ENCODE assay signal across 8 mouse cellular contexts in the genomic region with DNA sequence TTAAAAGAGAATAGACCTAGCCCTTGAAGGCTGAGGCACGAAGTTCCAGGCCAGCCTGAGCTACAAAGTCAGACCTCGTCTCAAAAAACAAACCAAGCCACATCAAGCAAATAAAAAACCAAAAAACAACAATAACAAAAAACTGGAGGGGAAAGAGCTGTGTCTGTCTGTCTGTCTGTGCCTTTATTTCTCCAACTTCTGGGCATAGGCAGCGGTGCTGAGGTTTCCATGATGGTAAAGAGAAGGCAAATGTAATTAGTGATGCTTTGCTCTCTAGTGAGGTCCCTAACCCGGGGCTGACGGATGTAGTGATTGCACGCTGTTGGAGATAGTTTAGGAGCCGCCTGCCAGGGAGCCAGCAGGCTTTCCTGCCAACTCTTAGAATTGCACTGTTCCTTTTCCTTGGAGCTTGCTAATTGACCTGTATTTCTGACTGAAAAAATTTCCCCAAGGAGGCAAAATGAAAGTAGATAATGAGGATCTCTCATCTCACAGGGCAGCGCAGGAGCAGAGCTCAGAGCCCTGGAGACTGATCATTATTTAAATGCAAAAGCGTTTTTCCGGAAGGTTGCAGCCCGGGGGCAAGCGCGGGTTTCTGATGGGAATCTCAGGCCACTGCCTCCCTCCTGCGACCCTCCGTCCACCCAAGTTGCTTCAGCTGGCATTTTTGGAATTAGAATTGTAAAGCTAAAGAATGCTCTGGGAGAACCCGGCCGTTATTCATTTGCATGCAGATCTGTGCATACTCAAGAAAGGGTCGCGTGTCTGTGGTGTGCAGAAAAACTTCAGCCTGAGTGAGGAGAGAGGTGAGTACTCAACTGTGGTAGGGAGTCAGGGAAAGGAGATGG. TPM values are rescaled to one million over a fixed set of nuclear protein-coding genes. Genes with fewer than 3 reads are reported as not detected.
A peak's percentile ranks its signal among the peaks of the same experiment; 100 is the strongest.
DNase-seq lines count a peak whose midpoint lies in the region; ATAC-seq and TF ChIP-seq lines count a peak whose summit lies in the region.

No protein-coding gene starts in this region.

- peak overlapping the region; percentile 65 for H3K9ac ChIP-seq in heart, adult 2 months (ENCODE audit: low read depth, low read length)
- peak overlapping the region; percentile 46 for H3K9ac ChIP-seq in MEL (ENCODE audit: control insufficient read depth, low read depth, low read length, poor library complexity, severe bottlenecking)
- 0 out of 2 replicates have a peak overlapping the region, but pooled peaks have one; percentile 2 for H3K9ac ChIP-seq in forebrain, postnatal 0 days

- intact Hi-C loops in heart, adult 2 months (cut with DNase I), result no loop called here

- no peak for TF ChIP-seq RAD21 in MEL (IDR thresholded peaks at IDR 0.05; ENCODE audit: low read depth, low read length)

- peak overlapping the region; percentile 37 for H3K4me3 ChIP-seq in heart, adult 2 months
- H3K4me3 ChIP-seq in MEL (ENCODE audit: control insufficient read depth in 1 of 2, insufficient read depth in 1 of 2, low read depth in 2 of 2, low read length in 2 of 2), result peak overlapping the region; percentile 58 to 90
- H3K4me3 ChIP-seq in forebrain, postnatal 0 days (ENCODE audit: low read depth, low read length), result no peak overlapping the region; the same call in 1 of the 2 replicates
- H3K4me3 ChIP-seq in midbrain, embryonic 10.5 days, result peak overlapping the region; percentile 47

- no peaks in the 10 kb centered on the region for H3K27me3 ChIP-seq in heart, adult 2 months (ENCODE audit: control insufficient read depth, insufficient read depth, low read length)
- no peaks in the 10 kb centered on the region for H3K27me3 ChIP-seq in MEL (ENCODE audit: control insufficient read depth in 1 of 2, insufficient read depth in 2 of 2, low read length in 2 of 2)
- H3K27me3 ChIP-seq in forebrain, postnatal 0 days (ENCODE audit: insufficient read depth, low read length), result no peaks in the 10 kb centered on the region
- no peaks in the 10 kb centered on the region for H3K27me3 ChIP-seq in midbrain, embryonic 10.5 days (ENCODE audit: low read depth, poor library complexity, severe bottlenecking)

- H3K9me3 ChIP-seq in MEL (replicated peaks; ENCODE audit: insufficient read depth, low read length), result no peaks in the 10 kb centered on the region
- no peaks in the 10 kb centered on the region for H3K9me3 ChIP-seq in forebrain, postnatal 0 days (ENCODE audit: low read length)
- H3K9me3 ChIP-seq in midbrain, embryonic 10.5 days (replicated peaks), result no peaks in the 10 kb centered on the region

- ATAC-seq in forebrain, postnatal 0 days, result peak; percentile 54

- H3K27ac ChIP-seq in heart, adult 2 months, result no peak overlapping the region; the same call in 1 of the 2 replicates
- H3K27ac ChIP-seq in MEL (ENCODE audit: control insufficient read depth, low read depth, low read length), result no peak overlapping the region; the same call in 1 of the 2 replicates
- H3K27ac ChIP-seq in forebrain, postnatal 0 days (ENCODE audit: low read depth, low read length), result no peak overlapping the region
- H3K27ac ChIP-seq in midbrain, embryonic 10.5 days (replicated peaks), result peak overlapping the region; percentile 68

- H3K4me1 ChIP-seq in heart, adult 2 months (ENCODE audit: control insufficient read depth, insufficient read depth, low read length), result peaks cover 3% of the 10 kb centered on the region
- peaks cover 5 to 25% of the 10 kb centered on the region in 2 experiments for H3K4me1 ChIP-seq in MEL (ENCODE audit: control insufficient read depth in 1 of 2, insufficient read depth in 2 of 2, low read length in 2 of 2)
- peaks cover 11% of the 10 kb centered on the region; the same call in 1 of the 2 replicates for H3K4me1 ChIP-seq in forebrain, postnatal 0 days (ENCODE audit: insufficient read depth)
- H3K4me1 ChIP-seq in midbrain, embryonic 10.5 days, result peaks cover 31% of the 10 kb centered on the region

- WGBS in heart, adult 2 months, result 17% methylated on average over 19 of the region's 19 CpGs
- WGBS in forebrain, postnatal 0 days, result 4% methylated on average over 19 of the region's 19 CpGs
- WGBS in midbrain, embryonic 10.5 days, result 5% methylated on average over 19 of the region's 19 CpGs

- peak overlapping the region; percentile 31 for H3K4me2 ChIP-seq in forebrain, postnatal 0 days (ENCODE audit: low read depth)

- peaks cover 3% of the 10 kb centered on the region for H3K36me3 ChIP-seq in heart, adult 2 months (ENCODE audit: control insufficient read depth, insufficient read depth, low read length)
- peaks cover 0 to 16% of the 10 kb centered on the region in 2 experiments; a peak in 2 of 4 replicates for H3K36me3 ChIP-seq in MEL (ENCODE audit: control insufficient read depth in 1 of 2, insufficient read depth in 2 of 2, low read length in 2 of 2)
- H3K36me3 ChIP-seq in forebrain, postnatal 0 days (ENCODE audit: insufficient read depth), result no peaks in the 10 kb centered on the region
- no peaks in the 10 kb centered on the region for H3K36me3 ChIP-seq in midbrain, embryonic 10.5 days

- DNase-seq in heart, adult 2 months, result no peak
- DNase-seq in heart, adult 8-10 months (ENCODE audit: low spot score), result no peak
- peak; percentile 58 for DNase-seq in MEL (ENCODE audit: low read depth, low spot score)
- no peak for DNase-seq in forebrain, postnatal 0 days
- DNase-seq in midbrain, embryonic 10.5 days (ENCODE audit: low spot score), result peak; percentile 47
- DNase-seq in ovary, postnatal 14 days (ENCODE audit: low spot score), result no peak
- DNase-seq in spleen, postnatal 10 days (ENCODE audit: low spot score in 2 of 2), result no peak
- DNase-seq in layer of hippocampus, postnatal 10 days (ENCODE audit: low spot score in 2 of 2), result no peak

- no peak for TF ChIP-seq POLR2A in heart, adult 2 months (IDR thresholded peaks at IDR 0.05; ENCODE audit: insufficient read depth, low read depth, low read length)
- no peak for TF ChIP-seq POLR2A in MEL (IDR thresholded peaks at IDR 0.05; ENCODE audit: control insufficient read depth in 1 of 2, insufficient read depth in 1 of 2, low read depth in 1 of 2, low read length in 2 of 2, poor library complexity in 1 of 2)

- no peak for TF ChIP-seq EP300 in heart, adult 2 months (IDR thresholded peaks at IDR 0.05; ENCODE audit: insufficient read depth, low read depth, low read length)
- no peak for TF ChIP-seq EP300 in MEL (IDR thresholded peaks at IDR 0.05; ENCODE audit: low read depth in 1 of 2, low read length in 2 of 2)

- no peak for TF ChIP-seq CTCF in heart, adult 2 months (IDR thresholded peaks at IDR 0.05)
- no peak for TF ChIP-seq CTCF in MEL (IDR thresholded peaks at IDR 0.05 in 2 of 3, conservative IDR thresholded peaks at IDR 0.05 in 1 of 3; ENCODE audit: control insufficient read depth in 1 of 3, insufficient read depth in 1 of 3, low read depth in 2 of 3, low read length in 3 of 3, poor library complexity in 1 of 3, severe bottlenecking in 1 of 3)
- TF ChIP-seq CTCF in forebrain, postnatal 0 days (IDR thresholded peaks at IDR 0.05; ENCODE audit: low read depth), result no peak

- H3K79me2 ChIP-seq in heart, adult 2 months (replicated peaks; ENCODE audit: control insufficient read depth, insufficient read depth, low read length), result 0 out of 2 replicates have a peak, but pooled peaks cover 1% of the 10 kb centered on the region
- H3K79me2 ChIP-seq in MEL (ENCODE audit: control insufficient read depth, insufficient read depth, low read length, poor library complexity), result no peaks in the 10 kb centered on the region; the same call in 1 of the 2 replicates

TF ChIP-seq in MEL, 35 proteins besides CTCF, POLR2A, EP300 and RAD21 (continues in another document):
- TF ChIP-seq ZC3H11A (IDR thresholded peaks at IDR 0.05; ENCODE audit: low read depth, low read length) (no peak), USF1 (IDR thresholded peaks at IDR 0.05; ENCODE audit: low read depth, low read length) (no peak), TCF12 (IDR thresholded peaks at IDR 0.05; ENCODE audit: low read depth, low read length) (no peak), E2F4 (IDR thresholded peaks at IDR 0.05; ENCODE audit: borderline replicate concordance, low read depth, low read length) (no peak), MAFK (IDR thresholded peaks at IDR 0.05; ENCODE audit: borderline replicate concordance, low read depth, low read length) (no peak)

RNA-seq across cellular contexts. Expression of gene Nim1k, which starts 14.1 kb away (rescaled TPM):
- 1 to 10 TPM; 1.2 to 1.8 TPM for total RNA-seq in heart, adult 2 months (2021)
- 0.64 and 1.2 TPM in 2 replicates for polyA plus RNA-seq in heart, adult 2 months (2012; rRNA removed)
- 1 to 10 TPM; 1.4 to 2.0 (median 1.8) TPM for total RNA-seq in heart, adult 8-10 months (2022)
- not detected in 2 replicates for total RNA-seq in MEL (2012; rRNA removed)
- polyA plus RNA-seq in MEL (2012; ENCODE audit: insufficient read depth in 1 of 2, insufficient read length in 2 of 2, low read depth in 1 of 2, low replicate concordance in 2 of 2, missing spikeins in 1 of 2), result under 1 TPM in 1 of 2 experiments, not detected in 1; 0.03 TPM
- total RNA-seq in forebrain, postnatal 0 days (2014; rRNA removed), result 11.2 and 11.3 TPM in 2 replicates
- 7.5 and 8.7 TPM in 2 replicates for polyA plus RNA-seq in forebrain, postnatal 0 days (2015; fragmentation: Nextera tagmentation; extraction: Ambion mirVana)
- 2.4 and 2.5 TPM in 2 replicates for polyA plus RNA-seq in midbrain, embryonic 10.5 days (2016; fragmentation: Nextera tagmentation; extraction: Ambion mirVana)
- total RNA-seq in layer of hippocampus, postnatal 10 days (2021), result 10 to 100 TPM; 14.0 to 15.0 TPM

RNA-seq across cellular contexts. Expression of gene Zfp131, which starts 49.1 kb away (rescaled TPM):
- 10 to 100 TPM; 18.4 to 18.7 TPM for total RNA-seq in heart, adult 2 months (2021)
- 5.0 and 7.3 TPM in 2 replicates for polyA plus RNA-seq in heart, adult 2 months (2012; rRNA removed)
- total RNA-seq in heart, adult 8-10 months (2022), result 10 to 100 TPM; 18.1 to 21.7 (median 19.3) TPM
- 40.3 and 45.6 TPM in 2 replicates for total RNA-seq in MEL (2012; rRNA removed)
- polyA plus RNA-seq in MEL (2012; ENCODE audit: insufficient read depth in 1 of 2, insufficient read length in 2 of 2, low read depth in 1 of 2, low replicate concordance in 2 of 2, missing spikeins in 1 of 2), result 100 to 1,000 TPM; 152 to 250 TPM
- total RNA-seq in forebrain, postnatal 0 days (2014; rRNA removed), result 46.6 and 56.7 TPM in 2 replicates
- 23.1 and 27.7 TPM in 2 replicates for polyA plus RNA-seq in forebrain, postnatal 0 days (2015; fragmentation: Nextera tagmentation; extraction: Ambion mirVana)
- 40.6 and 42.1 TPM in 2 replicates for polyA plus RNA-seq in midbrain, embryonic 10.5 days (2016; fragmentation: Nextera tagmentation; extraction: Ambion mirVana)
- 10 to 100 TPM; 38.2 to 44.0 TPM for total RNA-seq in layer of hippocampus, postnatal 10 days (2021)

RNA-seq across cellular contexts. Expression of gene Hmgcs1, which starts 51.4 kb away (rescaled TPM):
- 10 to 100 TPM; 34.9 to 35.4 TPM for total RNA-seq in heart, adult 2 months (2021)
- 16.7 and 29.0 TPM in 2 replicates for polyA plus RNA-seq in heart, adult 2 months (2012; rRNA removed)
- 10 to 100 TPM; 29.3 to 35.0 (median 32.5) TPM for total RNA-seq in heart, adult 8-10 months (2022)
- total RNA-seq in MEL (2012; rRNA removed), result 13.6 and 16.4 TPM in 2 replicates
- polyA plus RNA-seq in MEL (2012; ENCODE audit: insufficient read depth in 1 of 2, insufficient read length in 2 of 2, low read depth in 1 of 2, low replicate concordance in 2 of 2, missing spikeins in 1 of 2), result 10 to 100 TPM in 1 of 2 experiments, not detected in 1; 19.3 TPM
- 392 and 404 TPM in 2 replicates for total RNA-seq in forebrain, postnatal 0 days (2014; rRNA removed)
- 334 and 452 TPM in 2 replicates for polyA plus RNA-seq in forebrain, postnatal 0 days (2015; fragmentation: Nextera tagmentation; extraction: Ambion mirVana)
- polyA plus RNA-seq in midbrain, embryonic 10.5 days (2016; fragmentation: Nextera tagmentation; extraction: Ambion mirVana), result 404 and 439 TPM in 2 replicates
- total RNA-seq in layer of hippocampus, postnatal 10 days (2021), result 100 to 1,000 TPM; 630 to 638 TPM

Comparison
In these comparisons a context has a peak if more than half of its experiments do, and no peak if none do; other contexts are left out.
1. DNase-seq: peak in MEL (single experiment) and midbrain, embryonic 10.5 days (single experiment); none in heart, adult 2 months (0 of 2), heart, adult 8-10 months (single experiment), forebrain, postnatal 0 days (single experiment), ovary, postnatal 14 days (single experiment), spleen, postnatal 10 days (0 of 2) and layer of hippocampus, postnatal 10 days (0 of 2).
2. H3K9ac ChIP-seq: peak in every context shown above with its lines; median percentile 65 in heart, adult 2 months; 46 in MEL; 2 in forebrain, postnatal 0 days.
3. RNA of gene Hmgcs1, which starts 51.4 kb away (total RNA-seq): 630 to 638 TPM in layer of hippocampus, postnatal 10 days and 392 to 404 TPM in forebrain, postnatal 0 days; 34.9 to 35.4 TPM in heart, adult 2 months, 29.3 to 35.0 TPM in heart, adult 8-10 months and 13.6 to 16.4 TPM in MEL; every median in the first group is over 10 times any median in the second.